Mouse (Mus musculus): ENCODE data around the gene Gm10974. TPM values are rescaled to one million over a fixed set of nuclear protein-coding genes. Genes with fewer than 3 reads are reported as not detected.

Gm10974 gene
- polyA plus RNA-seq, 1 experiment = not detected

- Histone ChIP-seq H3K36me3 (replicated peaks; ENCODE audit: low read length) (peaks cover 75% of the 10 kb centered on the region), H3K9me3 (no peaks in the 10 kb centered on the region)
- TF ChIP-seq GATA1 (IDR thresholded peaks at IDR 0.05; ENCODE audit: borderline replicate concordance, low read length) (no peak), FLI1 (IDR thresholded peaks at IDR 0.05; ENCODE audit: low read length) (no peak)
These were observed 10.0 kb downstream of the Gm10974 start for GRCm38 (mm10) chr7:66375736-66376135.

GRCm38 (mm10) chr7:66376560-66376959 is 10.9 kb downstream of the Gm10974 start:
- Histone ChIP-seq H3K9me3 (no peaks in the 10 kb centered on the region), H3K27me3 (replicated peaks) (no peaks in the 10 kb centered on the region), H3K4me3 (replicated peaks) (peak overlapping the region; percentile 90), H3K4me1 (peaks cover 74% of the 10 kb centered on the region), H3K36me3 (replicated peaks; ENCODE audit: low read length) (peaks cover 74% of the 10 kb centered on the region)
- no peak for TF ChIP-seq GATA1 (IDR thresholded peaks at IDR 0.05; ENCODE audit: borderline replicate concordance, low read length)
- TF ChIP-seq FLI1 (IDR thresholded peaks at IDR 0.05; ENCODE audit: low read length) = no peak

More at GRCm38 (mm10) chr7:66375736-66376135, 10.0 kb downstream of the Gm10974 start:
- peak overlapping the region; percentile 90 for H3K4me3 ChIP-seq (replicated peaks)
- peaks cover 78% of the 10 kb centered on the region for H3K4me1 ChIP-seq
- H3K27me3 ChIP-seq (replicated peaks) = no peaks in the 10 kb centered on the region

GRCm38 (mm10) chr7:66384213-66384612 is 18.5 kb downstream of the Gm10974 start:
- H3K27me3 ChIP-seq (replicated peaks) = no peaks in the 10 kb centered on the region

GRCm38 (mm10) chr7:66384891-66385290 is 19.2 kb downstream of the Gm10974 start:
- peak overlapping the region; percentile 77 for H3K4me3 ChIP-seq (replicated peaks)
- no peak for TF ChIP-seq FLI1 (IDR thresholded peaks at IDR 0.05; ENCODE audit: low read length)
- no peak for TF ChIP-seq GATA1 (IDR thresholded peaks at IDR 0.05; ENCODE audit: borderline replicate concordance, low read length)

More at GRCm38 (mm10) chr7:66384213-66384612, 18.5 kb downstream of the Gm10974 start:
- TF ChIP-seq FLI1 (IDR thresholded peaks at IDR 0.05; ENCODE audit: low read length) (no peak), GATA1 (IDR thresholded peaks at IDR 0.05; ENCODE audit: borderline replicate concordance, low read length) (no peak)
- H3K36me3 ChIP-seq (replicated peaks; ENCODE audit: low read length) = peaks cover 47% of the 10 kb centered on the region
- peak overlapping the region; percentile 54 for H3K4me3 ChIP-seq (replicated peaks)
- H3K4me1 ChIP-seq = peaks cover 72% of the 10 kb centered on the region
- no peaks in the 10 kb centered on the region for H3K9me3 ChIP-seq

GRCm38 (mm10) chr7:66385826-66386225 is 20.1 kb downstream of the Gm10974 start:
- H3K4me1 ChIP-seq = peaks cover 71% of the 10 kb centered on the region

More at GRCm38 (mm10) chr7:66384891-66385290, 19.2 kb downstream of the Gm10974 start:
- peaks cover 43% of the 10 kb centered on the region for H3K36me3 ChIP-seq (replicated peaks; ENCODE audit: low read length)
- H3K9me3 ChIP-seq = no peaks in the 10 kb centered on the region
- no peaks in the 10 kb centered on the region for H3K27me3 ChIP-seq (replicated peaks)
- H3K4me1 ChIP-seq = peaks cover 71% of the 10 kb centered on the region

GRCm38 (mm10) chr7:66386411-66386810 is 20.7 kb downstream of the Gm10974 start:
- H3K27me3 ChIP-seq (replicated peaks) = no peaks in the 10 kb centered on the region
- no peaks in the 10 kb centered on the region for H3K9me3 ChIP-seq

More at GRCm38 (mm10) chr7:66385826-66386225, 20.1 kb downstream of the Gm10974 start:
- Histone ChIP-seq H3K9me3 (no peaks in the 10 kb centered on the region), H3K36me3 (replicated peaks; ENCODE audit: low read length) (peaks cover 34% of the 10 kb centered on the region), H3K27me3 (replicated peaks) (no peaks in the 10 kb centered on the region), H3K4me3 (replicated peaks) (peak overlapping the region; percentile 79)
- TF ChIP-seq FLI1 (IDR thresholded peaks at IDR 0.05; ENCODE audit: low read length) = no peak

GRCm38 (mm10) chr7:66387419-66387812 is 21.7 kb downstream of the Gm10974 start:
- peaks cover 66% of the 10 kb centered on the region for H3K4me1 ChIP-seq
- peaks cover under 1% of the 10 kb centered on the region for H3K27me3 ChIP-seq (replicated peaks)
- peaks cover 20% of the 10 kb centered on the region for H3K36me3 ChIP-seq (replicated peaks; ENCODE audit: low read length)
- TF ChIP-seq GATA1 (IDR thresholded peaks at IDR 0.05; ENCODE audit: borderline replicate concordance, low read length) (no peak), FLI1 (IDR thresholded peaks at IDR 0.05; ENCODE audit: low read length) (no peak)
- H3K4me3 ChIP-seq (replicated peaks) = peak overlapping the region; percentile 97
- no peaks in the 10 kb centered on the region for H3K9me3 ChIP-seq

More at GRCm38 (mm10) chr7:66386411-66386810, 20.7 kb downstream of the Gm10974 start:
- Histone ChIP-seq H3K4me1 (peaks cover 69% of the 10 kb centered on the region), H3K4me3 (replicated peaks) (peak overlapping the region; percentile 97), H3K36me3 (replicated peaks; ENCODE audit: low read length) (peaks cover 29% of the 10 kb centered on the region)
- TF ChIP-seq FLI1 (IDR thresholded peaks at IDR 0.05; ENCODE audit: low read length) (no peak), GATA1 (IDR thresholded peaks at IDR 0.05; ENCODE audit: borderline replicate concordance, low read length) (no peak)

GRCm38 (mm10) chr7:66387813-66388521 is 22.3 kb downstream of the Gm10974 start, which contains the start of gene Lrrk1:
Gene Lrrk1, minus strand, starts transcription at chr7:66388350.
- H3K9me3 ChIP-seq = no peaks in the 10 kb centered on the region
- H3K27me3 ChIP-seq (replicated peaks) = peaks cover 4% of the 10 kb centered on the region
- H3K4me1 ChIP-seq = peaks cover 66% of the 10 kb centered on the region
- H3K36me3 ChIP-seq (replicated peaks; ENCODE audit: low read length) = peaks cover 19% of the 10 kb centered on the region
- H3K4me3 ChIP-seq (replicated peaks) = peak within 1 kb of the TSS; percentile 97
- no peak for TF ChIP-seq FLI1 (IDR thresholded peaks at IDR 0.05; ENCODE audit: low read length)
- TF ChIP-seq GATA1 (IDR thresholded peaks at IDR 0.05; ENCODE audit: borderline replicate concordance, low read length) = no peak

GRCm38 (mm10) chr7:66388621-66389532 is 23.2 kb downstream of the Gm10974 start:
- TF ChIP-seq FLI1 (IDR thresholded peaks at IDR 0.05; ENCODE audit: low read length) (no peak), GATA1 (IDR thresholded peaks at IDR 0.05; ENCODE audit: borderline replicate concordance, low read length) (no peak)
- peaks cover 4% of the 10 kb centered on the region for H3K27me3 ChIP-seq (replicated peaks)
- peaks cover 60% of the 10 kb centered on the region for H3K4me1 ChIP-seq
- H3K4me3 ChIP-seq (replicated peaks) = peak overlapping the region; percentile 97
- H3K36me3 ChIP-seq (replicated peaks; ENCODE audit: low read length) = peaks cover 12% of the 10 kb centered on the region
- no peaks in the 10 kb centered on the region for H3K9me3 ChIP-seq
